In the genomic region with DNA sequence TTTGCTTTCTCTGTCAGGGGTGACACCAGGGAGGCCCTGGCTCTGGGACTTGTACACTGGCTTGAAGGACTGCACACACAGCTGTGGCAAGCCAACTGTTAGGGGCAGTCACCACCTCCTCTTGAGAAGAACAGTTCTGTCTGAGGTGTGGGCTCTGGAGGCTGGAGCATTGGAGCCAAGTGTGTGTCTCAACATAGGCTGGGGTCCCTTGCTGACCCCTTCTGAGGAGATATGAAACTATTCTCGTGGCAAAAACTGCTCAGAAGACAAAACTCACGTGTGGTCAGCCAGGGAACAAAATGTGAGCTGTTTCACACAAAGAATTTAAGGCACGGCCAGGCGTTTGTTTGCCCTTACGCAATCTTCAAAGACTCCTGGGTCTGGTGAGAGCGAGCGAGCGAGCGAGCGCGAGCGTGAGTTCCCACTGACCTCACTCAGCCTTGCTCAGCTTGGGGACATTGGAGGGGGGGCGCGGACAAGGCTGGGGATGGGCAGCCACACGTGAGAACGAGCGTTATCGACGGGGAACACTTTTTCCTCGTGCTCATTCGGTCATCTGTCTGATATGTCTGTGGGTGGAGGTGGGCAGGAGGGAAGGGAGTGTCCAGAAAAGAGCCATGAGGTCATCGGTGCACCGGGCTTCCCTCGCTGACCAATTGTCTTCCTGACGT, we compare ENCODE assay signal across 7 mouse cellular contexts. TPM values are rescaled to one million over a fixed set of nuclear protein-coding genes. Genes with fewer than 3 reads are reported as not detected.
DNase-seq lines count a peak whose midpoint lies in the region; ATAC-seq and TF ChIP-seq lines count a peak whose summit lies in the region.

No protein-coding gene starts in this region.

- peaks cover 54% of the 10 kb centered on the region for H3K4me1 ChIP-seq in heart, embryonic 13.5 days
- peaks cover 16% of the 10 kb centered on the region for H3K4me1 ChIP-seq in limb, embryonic 13.5 days
- H3K4me1 ChIP-seq in midbrain, embryonic 13.5 days (replicated peaks), result peaks cover 13% of the 10 kb centered on the region
- H3K4me1 ChIP-seq in thymus, adult 2 months (replicated peaks; ENCODE audit: control insufficient read depth, insufficient read depth, low read length), result peaks cover 2% of the 10 kb centered on the region

- TF ChIP-seq CTCF in thymus, adult 2 months (IDR thresholded peaks at IDR 0.05; ENCODE audit: borderline replicate concordance, control insufficient read depth, extremely low read depth, insufficient read depth, low read length, poor library complexity), result no peak

- H3K4me3 ChIP-seq in heart, embryonic 13.5 days, result peak overlapping the region; percentile 40
- H3K4me3 ChIP-seq in limb, embryonic 13.5 days, result no peak overlapping the region
- no peak overlapping the region for H3K4me3 ChIP-seq in midbrain, embryonic 13.5 days (replicated peaks)
- no peak overlapping the region for H3K4me3 ChIP-seq in thymus, adult 2 months (ENCODE audit: control insufficient read depth, insufficient read depth, low read length)

- DNase-seq in urinary bladder, adult 18-20 months (ENCODE audit: low spot score in 2 of 2), result peak; percentile 58 to 59
- DNase-seq in urinary bladder, postnatal 10 days (ENCODE audit: low spot score), result no peak
- no peak for DNase-seq in thymus, adult 2 months
- DNase-seq in left cerebral cortex, postnatal 36 days (ENCODE audit: low spot score in 2 of 2), result no peak

- no peaks in the 10 kb centered on the region for H3K9me3 ChIP-seq in heart, embryonic 13.5 days
- H3K9me3 ChIP-seq in limb, embryonic 13.5 days, result no peaks in the 10 kb centered on the region
- no peaks in the 10 kb centered on the region for H3K9me3 ChIP-seq in midbrain, embryonic 13.5 days

- H3K27me3 ChIP-seq in heart, embryonic 13.5 days (replicated peaks), result peaks cover 24% of the 10 kb centered on the region
- no peaks in the 10 kb centered on the region for H3K27me3 ChIP-seq in limb, embryonic 13.5 days
- peaks cover 5% of the 10 kb centered on the region; the same call in 1 of the 2 replicates for H3K27me3 ChIP-seq in midbrain, embryonic 13.5 days
- H3K27me3 ChIP-seq in thymus, adult 2 months (ENCODE audit: control insufficient read depth, insufficient read depth, low read length), result no peaks in the 10 kb centered on the region

- H3K27ac ChIP-seq in heart, embryonic 13.5 days (replicated peaks), result peak overlapping the region; percentile 48
- no peak overlapping the region for H3K27ac ChIP-seq in limb, embryonic 13.5 days
- no peak overlapping the region for H3K27ac ChIP-seq in midbrain, embryonic 13.5 days
- no peak overlapping the region for H3K27ac ChIP-seq in thymus, adult 2 months (ENCODE audit: control insufficient read depth, insufficient read depth, low read length)

- peak overlapping the region; percentile 73 for H3K4me2 ChIP-seq in heart, embryonic 13.5 days
- peak overlapping the region; percentile 48 for H3K4me2 ChIP-seq in limb, embryonic 13.5 days (replicated peaks)
- peak overlapping the region; percentile 17 for H3K4me2 ChIP-seq in midbrain, embryonic 13.5 days (replicated peaks)

- H3K9ac ChIP-seq in heart, embryonic 13.5 days, result peak overlapping the region; percentile 71
- no peak overlapping the region for H3K9ac ChIP-seq in limb, embryonic 13.5 days
- H3K9ac ChIP-seq in midbrain, embryonic 13.5 days (replicated peaks), result 0 out of 2 replicates have a peak overlapping the region, but pooled peaks have one; percentile 10

- WGBS in heart, embryonic 13.5 days, result 10% methylated on average over 25 of the region's 25 CpGs
- 39% methylated on average over 25 of the region's 25 CpGs for WGBS in limb, embryonic 13.5 days
- 47% methylated on average over 25 of the region's 25 CpGs for WGBS in midbrain, embryonic 13.5 days
- 68% methylated on average over 25 of the region's 25 CpGs for WGBS in thymus, adult 2 months

- intact Hi-C loops in left cerebral cortex, postnatal 36 days (cut with DNase I), result loop anchor here (10.0 kb wide), 1 partner anchor 248 kb away; no protein-coding TSS in a partner anchor

- no peak for TF ChIP-seq POLR2A in thymus, adult 2 months (IDR thresholded peaks at IDR 0.05; ENCODE audit: control insufficient read depth, extremely low read depth, insufficient read depth, low read length, poor library complexity)

- ATAC-seq in heart, embryonic 13.5 days (ENCODE audit: extremely low read depth, insufficient number of reproducible peaks, low FRiP score, low TSS enrichment), result no peak
- ATAC-seq in limb, embryonic 13.5 days (ENCODE audit: low FRiP score, low read depth), result no peak
- ATAC-seq in midbrain, embryonic 13.5 days, result no peak

- no peaks in the 10 kb centered on the region for H3K36me3 ChIP-seq in heart, embryonic 13.5 days
- no peaks in the 10 kb centered on the region for H3K36me3 ChIP-seq in limb, embryonic 13.5 days
- no peaks in the 10 kb centered on the region for H3K36me3 ChIP-seq in midbrain, embryonic 13.5 days
- H3K36me3 ChIP-seq in thymus, adult 2 months (ENCODE audit: control insufficient read depth, insufficient read depth, low read length), result no peaks in the 10 kb centered on the region

RNA-seq across cellular contexts. Expression of a gene that starts 48.3 kb away (rescaled TPM):
- 19.6 and 20.9 TPM in 2 replicates for polyA plus RNA-seq in heart, embryonic 13.5 days (2015; fragmentation: Nextera tagmentation; extraction: Ambion mirVana)
- polyA plus RNA-seq in limb, embryonic 13.5 days (2015; fragmentation: Nextera tagmentation; extraction: Ambion mirVana), result 26.0 and 29.2 TPM in 2 replicates
- 70.9 and 73.1 TPM in 2 replicates for polyA plus RNA-seq in midbrain, embryonic 13.5 days (2015; fragmentation: Nextera tagmentation; extraction: Ambion mirVana)
- 1.4 and 3.1 TPM in 2 replicates for polyA plus RNA-seq in thymus, adult 2 months (2012; rRNA removed)
- 10 to 100 TPM; 68.1 to 71.7 TPM for total RNA-seq in left cerebral cortex, postnatal 36 days (2021)

Comparison
In these comparisons a context has a peak if more than half of its experiments do, and no peak if none do; other contexts are left out.
1. DNase-seq: peak in urinary bladder, adult 18-20 months (2 of 2); none in urinary bladder, postnatal 10 days (single experiment), thymus, adult 2 months (single experiment) and left cerebral cortex, postnatal 36 days (0 of 2).
2. H3K4me2 ChIP-seq: peak in every context shown above with its lines; median percentile 73 in heart, embryonic 13.5 days; 48 in limb, embryonic 13.5 days; 17 in midbrain, embryonic 13.5 days.